Mouse (Mus musculus) bone marrow, adult 2 months (tissue): ENCODE results near the gene Minos1.

ENCODE experiments used
- CTCF ChIP-seq: fragments of 200-500 bp; IDR thresholded peaks from 2 replicates; pipeline ENCODE4 v1.5.1; 2011; ENCODE audit warnings: low read length, control low read depth; ENCODE audit not compliant: control insufficient read depth, insufficient read depth
- POLR2A ChIP-seq: fragments of 200-500 bp; IDR thresholded peaks from 2 replicates; pipeline ENCODE4 v1.6.1; 2011; ENCODE audit warnings: low read depth, mild to moderate bottlenecking, control low read depth, low read length, borderline replicate concordance; ENCODE audit not compliant: control insufficient read depth

GRCm38 (mm10) chr4:139055336-139055735 lies 75.6 kb downstream of the Minos1 start:
- TF ChIP-seq CTCF = no peak
- TF ChIP-seq POLR2A = no peak
